8 mouse cellular contexts compared by ENCODE assay signal in the genomic region with DNA sequence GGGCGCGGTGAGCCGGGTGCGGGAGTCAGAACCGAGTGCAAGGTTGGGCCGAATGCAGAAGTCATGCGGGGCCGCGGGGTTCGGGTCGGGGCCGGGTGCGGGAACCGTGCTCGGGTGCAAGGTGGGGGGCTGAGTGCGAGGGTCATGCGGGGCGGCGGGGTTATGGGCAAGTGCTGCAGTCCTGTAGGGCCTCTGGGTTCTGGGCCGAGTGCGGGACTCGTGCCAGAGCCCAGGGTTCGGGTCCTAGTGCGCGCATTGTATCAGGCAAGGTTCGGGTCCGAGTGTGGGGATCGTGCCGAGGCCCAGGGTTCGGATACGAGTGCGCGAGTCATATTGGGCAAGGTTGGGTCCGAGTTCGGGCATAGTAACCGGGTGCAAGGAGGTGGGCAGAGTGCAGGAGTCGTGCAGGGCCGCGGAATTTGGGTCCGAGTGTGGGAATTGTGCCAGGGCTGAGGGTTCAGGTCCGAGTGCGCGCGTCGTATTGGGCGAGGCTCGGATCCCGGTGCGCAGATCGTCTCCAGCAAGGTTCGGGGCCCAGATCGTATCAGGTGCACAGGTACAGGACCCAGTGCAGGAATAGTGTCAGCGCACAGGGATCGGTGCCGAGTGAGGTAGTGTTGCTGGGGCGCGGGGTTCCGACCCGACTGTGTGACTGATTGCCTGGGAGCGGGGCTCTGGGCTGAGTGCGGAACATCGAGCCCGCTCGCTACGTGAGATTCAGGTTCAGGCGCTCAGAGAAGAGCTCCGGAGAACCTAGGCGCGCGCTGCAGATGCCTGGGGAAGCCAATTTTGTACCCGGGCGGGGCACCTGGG. TPM values are rescaled to one million over a fixed set of nuclear protein-coding genes. Genes with fewer than 3 reads are reported as not detected.
DNase-seq lines count a peak whose midpoint lies in the region; ATAC-seq and TF ChIP-seq lines count a peak whose summit lies in the region.

No protein-coding gene starts in this region.

- H3K4me1 ChIP-seq in embryonic facial prominence, embryonic 11.5 days (ENCODE audit: control insufficient read depth, insufficient read depth, low read length) = no peaks in the 10 kb centered on the region
- H3K4me1 ChIP-seq in hindbrain, embryonic 11.5 days (replicated peaks; ENCODE audit: control insufficient read depth, insufficient read depth, low read length) = no peaks in the 10 kb centered on the region
- H3K4me1 ChIP-seq in limb, embryonic 12.5 days (replicated peaks) = peaks cover 14% of the 10 kb centered on the region

- peaks cover 8% of the 10 kb centered on the region for H3K27me3 ChIP-seq in embryonic facial prominence, embryonic 11.5 days (ENCODE audit: control insufficient read depth, insufficient read depth, low read length)
- peaks cover 10% of the 10 kb centered on the region; the same call in 1 of the 2 replicates for H3K27me3 ChIP-seq in hindbrain, embryonic 11.5 days (ENCODE audit: control insufficient read depth, insufficient read depth, low read length)
- H3K27me3 ChIP-seq in limb, embryonic 12.5 days = peaks cover 57% of the 10 kb centered on the region
- H3K27me3 ChIP-seq in myocyte (ENCODE audit: control insufficient read depth, insufficient read depth, insufficient read length) = peaks cover 1% of the 10 kb centered on the region

- ATAC-seq in embryonic facial prominence, embryonic 11.5 days (replicated peaks; ENCODE audit: insufficient number of reproducible peaks, low FRiP score, low TSS enrichment, low read depth) = peak; percentile 60
- ATAC-seq in hindbrain, embryonic 11.5 days (ENCODE audit: low FRiP score) = peak; percentile 73
- ATAC-seq in limb, embryonic 12.5 days (ENCODE audit: insufficient number of reproducible peaks, insufficient read depth, low FRiP score, low TSS enrichment, low read depth) = peak; percentile 49

- under 1% methylated on average over 72 of the region's 72 CpGs for WGBS in embryonic facial prominence, embryonic 11.5 days
- WGBS in hindbrain, embryonic 11.5 days = under 1% methylated on average over 67 of the region's 72 CpGs
- WGBS in limb, embryonic 12.5 days = under 1% methylated on average over 72 of the region's 72 CpGs

- H3K79me2 ChIP-seq in myocyte (ENCODE audit: control insufficient read depth, insufficient read depth) = peaks cover 29% of the 10 kb centered on the region

- H3ac ChIP-seq in myocyte (ENCODE audit: control insufficient read depth, insufficient read length) = peak overlapping the region; percentile 72

- no peaks in the 10 kb centered on the region for H3K36me3 ChIP-seq in embryonic facial prominence, embryonic 11.5 days (replicated peaks; ENCODE audit: control insufficient read depth, insufficient read depth, low read depth, low read length)
- no peaks in the 10 kb centered on the region for H3K36me3 ChIP-seq in hindbrain, embryonic 11.5 days (ENCODE audit: control insufficient read depth, insufficient read depth, low read length)
- H3K36me3 ChIP-seq in limb, embryonic 12.5 days = no peaks in the 10 kb centered on the region
- no peaks in the 10 kb centered on the region for H3K36me3 ChIP-seq in myocyte (ENCODE audit: control insufficient read depth, insufficient read depth)

- no peak overlapping the region for H3K27ac ChIP-seq in embryonic facial prominence, embryonic 11.5 days (replicated peaks; ENCODE audit: low read depth, low read length)
- peak overlapping the region; percentile 81 for H3K27ac ChIP-seq in hindbrain, embryonic 11.5 days (ENCODE audit: low read depth, low read length)
- no peak overlapping the region for H3K27ac ChIP-seq in limb, embryonic 12.5 days

- H3K4me3 ChIP-seq in embryonic facial prominence, embryonic 11.5 days (ENCODE audit: low read depth, low read length) = peak overlapping the region; percentile 75
- peak overlapping the region; percentile 69 for H3K4me3 ChIP-seq in hindbrain, embryonic 11.5 days (ENCODE audit: low read depth, low read length)
- H3K4me3 ChIP-seq in limb, embryonic 12.5 days (replicated peaks) = peak overlapping the region; percentile 89
- H3K4me3 ChIP-seq in myocyte = peak overlapping the region; percentile 55

- H3K4me2 ChIP-seq in embryonic facial prominence, embryonic 11.5 days (ENCODE audit: low read depth, low read length) = peak overlapping the region; percentile 97
- peak overlapping the region; percentile 99 for H3K4me2 ChIP-seq in hindbrain, embryonic 11.5 days (replicated peaks; ENCODE audit: low read depth, low read length)
- H3K4me2 ChIP-seq in limb, embryonic 12.5 days = peak overlapping the region; percentile 95
- peak overlapping the region; percentile 88 for H3K4me2 ChIP-seq in myocyte (ENCODE audit: low read depth)

- peak; percentile 29 for DNase-seq in ovary, postnatal 10 days (ENCODE audit: low spot score)
- DNase-seq in ovary, adult 18-20 months (ENCODE audit: low spot score) = no peak
- peak; percentile 45 for DNase-seq in adrenal gland, postnatal 10 days
- DNase-seq in embryonic facial prominence, embryonic 11.5 days (ENCODE audit: low spot score) = peak; percentile 49
- DNase-seq in hindbrain, embryonic 11.5 days (ENCODE audit: low spot score) = peak; percentile 64
- DNase-seq in spleen, adult 12 weeks (ENCODE audit: low spot score) = no peak

- peak overlapping the region; percentile 89 for H3K9ac ChIP-seq in embryonic facial prominence, embryonic 11.5 days (replicated peaks; ENCODE audit: low read length)
- H3K9ac ChIP-seq in hindbrain, embryonic 11.5 days (ENCODE audit: low read depth, low read length) = peak overlapping the region; percentile 91
- H3K9ac ChIP-seq in limb, embryonic 12.5 days (replicated peaks) = peak overlapping the region; percentile 94

- no peaks in the 10 kb centered on the region for H3K9me3 ChIP-seq in embryonic facial prominence, embryonic 11.5 days (replicated peaks; ENCODE audit: control insufficient read depth, low read length)
- H3K9me3 ChIP-seq in hindbrain, embryonic 11.5 days (ENCODE audit: control insufficient read depth, low read length) = no peaks in the 10 kb centered on the region
- peaks cover 5% of the 10 kb centered on the region; the same call in 1 of the 2 replicates for H3K9me3 ChIP-seq in limb, embryonic 12.5 days

- no peak for TF ChIP-seq POLR2A in myocyte (IDR thresholded peaks at IDR 0.05; ENCODE audit: insufficient read length, low read depth)

TF ChIP-seq in myocyte, 11 proteins besides CTCF, POLR2A, EP300 and RAD21:
- TF ChIP-seq REST (IDR thresholded peaks at IDR 0.05; ENCODE audit: insufficient read depth, insufficient read length) (no peak), E2F4 (IDR thresholded peaks at IDR 0.05; ENCODE audit: insufficient read depth) (no peak), TCF3 (IDR thresholded peaks at IDR 0.05; ENCODE audit: insufficient read length, low read depth) (no peak), TCF12 (IDR thresholded peaks at IDR 0.05; ENCODE audit: insufficient read depth, poor library complexity, severe bottlenecking) (no peak), SRF (IDR thresholded peaks at IDR 0.05; ENCODE audit: control insufficient read depth, insufficient read length, low read depth) (no peak), MAX (IDR thresholded peaks at IDR 0.05; ENCODE audit: low read depth) (no peak), MYOG (IDR thresholded peaks at IDR 0.05; ENCODE audit: control insufficient read depth in 1 of 3, insufficient read depth in 1 of 3, insufficient read length in 2 of 3, low read depth in 2 of 3) (no peak), POLR2AphosphoS2 (IDR thresholded peaks at IDR 0.05; ENCODE audit: insufficient read length, low read depth) (no peak), USF1 (IDR thresholded peaks at IDR 0.05; ENCODE audit: low read depth) (no peak), CEBPB (IDR thresholded peaks at IDR 0.05; ENCODE audit: insufficient read depth, poor library complexity, severe bottlenecking) (no peak), MYOD1 (IDR thresholded peaks at IDR 0.05; ENCODE audit: control insufficient read depth in 1 of 3, insufficient read length in 2 of 3, low read depth in 2 of 3) (no peak)

RNA-seq across cellular contexts. Expression of a gene that starts 0.7 kb away (rescaled TPM):
- total RNA-seq in adrenal gland, postnatal 10 days (2021) = 10 to 100 TPM; 72.7 to 95.7 TPM
- 27.3 and 28.0 TPM in 2 replicates for polyA plus RNA-seq in embryonic facial prominence, embryonic 11.5 days (2014; fragmentation: Nextera tagmentation; extraction: Ambion mirVana)
- polyA plus RNA-seq in hindbrain, embryonic 11.5 days (2014; fragmentation: Nextera tagmentation; extraction: Ambion mirVana) = 33.0 and 42.6 TPM in 2 replicates
- polyA plus RNA-seq in limb, embryonic 12.5 days (2016; fragmentation: Nextera tagmentation; extraction: Ambion mirVana) = 64.3 and 65.3 TPM in 2 replicates
- polyA plus RNA-seq in myocyte (2012; fragmentation: generic; extraction: Trizol) = 52.1 TPM

Comparison
In these comparisons a context has a peak if more than half of its experiments do, and no peak if none do; other contexts are left out.
1. DNase-seq: peak in ovary, postnatal 10 days (single experiment), adrenal gland, postnatal 10 days (single experiment), embryonic facial prominence, embryonic 11.5 days (single experiment) and hindbrain, embryonic 11.5 days (single experiment); none in ovary, adult 18-20 months (single experiment) and spleen, adult 12 weeks (single experiment).
2. Peak in every context shown above with its lines, with median percentiles within 50 percentile points of each other: ATAC-seq, H3K4me2 ChIP-seq, H3K4me3 ChIP-seq and H3K9ac ChIP-seq.